Mouse (Mus musculus) olfactory bulb, adult 2 months (tissue): ENCODE data around the gene Mrpl52.

Experiments
- CTCF ChIP-seq: fragments of 200-500 bp; IDR thresholded peaks from 2 replicates; pipeline ENCODE4 v1.5.1; 2012; ENCODE audit warnings: low read depth, mild to moderate bottlenecking, low read length, moderate library complexity; ENCODE audit not compliant: insufficient read depth
- POLR2A ChIP-seq: fragments of 200-500 bp; IDR thresholded peaks from 2 replicates; pipeline ENCODE4 v1.6.1; 2012; ENCODE audit warnings: mild to moderate bottlenecking, low read depth, low read length, moderate library complexity; ENCODE audit not compliant: insufficient read depth

- TF ChIP-seq CTCF (no peak), POLR2A (no peak)
Observed at GRCm38 (mm10) chr14:54383355-54383771, 43.3 kb upstream of the Mrpl52 start.
